Mouse (Mus musculus) testis, adult 2 months (tissue): ENCODE data around the gene Cx3cr1.

ENCODE experiments used
- CTCF ChIP-seq: fragments of 200-500 bp; IDR thresholded peaks from 2 replicates; pipeline ENCODE4 v1.5.1; 2012; ENCODE audit warnings: low read depth, mild to moderate bottlenecking, inconsistent platforms, low read length, moderate library complexity; ENCODE audit not compliant: control insufficient read depth, insufficient read depth, insufficient replicate concordance
- POLR2A ChIP-seq: fragments of 200-500 bp; IDR thresholded peaks from 2 replicates; pipeline ENCODE4 v1.6.1; 2012; ENCODE audit warnings: low read depth, mild to moderate bottlenecking, inconsistent platforms, low read length, moderate library complexity; ENCODE audit not compliant: control insufficient read depth

- TF ChIP-seq POLR2A (no peak), CTCF (no peak)
Measured at GRCm38 (mm10) chr9:119970763-119971656, 98.7 kb downstream of the Cx3cr1 start.
